Mouse (Mus musculus): ENCODE measurements around the gene Cops2. TPM values are rescaled to one million over a fixed set of nuclear protein-coding genes. Genes with fewer than 3 reads are reported as not detected.

Gene Cops2
- polyA plus RNA-seq, 1 experiment from 2014 or later = 85.9 TPM

GRCm38 (mm10) chr2:125801947-125802346 is 57.0 kb downstream of the Cops2 start:
- 84% methylated on average over 4 of the region's 4 CpGs for WGBS
- no peaks in the 10 kb centered on the region for H3K36me3 ChIP-seq (ENCODE audit: insufficient read depth)
- no peaks in the 10 kb centered on the region for H3K27me3 ChIP-seq (ENCODE audit: insufficient read depth, low read length)
- ATAC-seq (ENCODE audit: insufficient read depth) (no peak), DNase-seq (no peak)
- peaks cover 2% of the 10 kb centered on the region; the same call in 1 of the 2 replicates for H3K4me1 ChIP-seq (ENCODE audit: insufficient read depth)
- no peak overlapping the region for H3K4me2 ChIP-seq
- H3K9me3 ChIP-seq (ENCODE audit: low read depth, low read length) = no peaks in the 10 kb centered on the region
- H3K4me3 ChIP-seq (ENCODE audit: low read depth, low read length) = no peak overlapping the region
- no peak overlapping the region for H3K27ac ChIP-seq (ENCODE audit: low read depth)
- TF ChIP-seq CTCF (IDR thresholded peaks at IDR 0.05; ENCODE audit: low read depth) = no peak
- H3K9ac ChIP-seq = no peak overlapping the region

GRCm38 (mm10) chr2:125801038-125801437 is 57.9 kb downstream of the Cops2 start:
- no peak overlapping the region for H3K27ac ChIP-seq (ENCODE audit: low read depth)
- H3K36me3 ChIP-seq (ENCODE audit: insufficient read depth) = no peaks in the 10 kb centered on the region
- peak overlapping the region; percentile 28 for H3K4me2 ChIP-seq
- no peak overlapping the region for H3K9ac ChIP-seq
- ATAC-seq (ENCODE audit: insufficient read depth) (no peak), DNase-seq (peak; percentile 34)
- no peaks in the 10 kb centered on the region for H3K27me3 ChIP-seq (ENCODE audit: insufficient read depth, low read length)
- no peak overlapping the region; the same call in 1 of the 2 replicates for H3K4me3 ChIP-seq (ENCODE audit: low read depth, low read length)
- H3K9me3 ChIP-seq (ENCODE audit: low read depth, low read length) = no peaks in the 10 kb centered on the region
- peaks cover 2% of the 10 kb centered on the region; the same call in 1 of the 2 replicates for H3K4me1 ChIP-seq (ENCODE audit: insufficient read depth)
- TF ChIP-seq CTCF (IDR thresholded peaks at IDR 0.05; ENCODE audit: low read depth) = no peak
- 13% methylated on average over 8 of the region's 8 CpGs for WGBS

- Histone ChIP-seq H3K27me3 (ENCODE audit: insufficient read depth, low read length) (no peaks in the 10 kb centered on the region), H3K36me3 (ENCODE audit: insufficient read depth) (no peaks in the 10 kb centered on the region), H3K9me3 (ENCODE audit: low read depth, low read length) (no peaks in the 10 kb centered on the region), H3K27ac (ENCODE audit: low read depth) (no peak overlapping the region), H3K4me3 (ENCODE audit: low read depth, low read length) (no peak overlapping the region), H3K9ac (no peak overlapping the region), H3K4me1 (ENCODE audit: insufficient read depth) (peaks cover 2% of the 10 kb centered on the region; the same call in 1 of the 2 replicates), H3K4me2 (peak overlapping the region; percentile 28; the same call in 1 of the 2 replicates)
- 46% methylated on average over 4 of the region's 4 CpGs for WGBS
- DNase-seq (no peak), ATAC-seq (ENCODE audit: insufficient read depth) (no peak)
- TF ChIP-seq CTCF (IDR thresholded peaks at IDR 0.05; ENCODE audit: low read depth) = no peak
Observed at GRCm38 (mm10) chr2:125800428-125800827, 58.5 kb downstream of the Cops2 start.

GRCm38 (mm10) chr2:125797872-125798271 is 61.1 kb downstream of the Cops2 start:
- no peak for TF ChIP-seq CTCF (IDR thresholded peaks at IDR 0.05; ENCODE audit: low read depth)
- peaks cover 2% of the 10 kb centered on the region; the same call in 1 of the 2 replicates for H3K4me1 ChIP-seq (ENCODE audit: insufficient read depth)

GRCm38 (mm10) chr2:125795118-125795517 is 63.8 kb downstream of the Cops2 start:
- H3K4me1 ChIP-seq (ENCODE audit: insufficient read depth) = no peaks in the 10 kb centered on the region
- 52% methylated on average over 2 of the region's 2 CpGs for WGBS
- no peak for TF ChIP-seq CTCF (IDR thresholded peaks at IDR 0.05; ENCODE audit: low read depth)
- H3K9me3 ChIP-seq (ENCODE audit: low read depth, low read length) = no peaks in the 10 kb centered on the region
- H3K9ac ChIP-seq = no peak overlapping the region
- H3K27me3 ChIP-seq (ENCODE audit: insufficient read depth, low read length) = no peaks in the 10 kb centered on the region
- no peak overlapping the region for H3K4me3 ChIP-seq (ENCODE audit: low read depth, low read length)
- H3K36me3 ChIP-seq (ENCODE audit: insufficient read depth) = no peaks in the 10 kb centered on the region
- ATAC-seq (ENCODE audit: insufficient read depth) = no peak
- no peak overlapping the region for H3K27ac ChIP-seq (ENCODE audit: low read depth)
- H3K4me2 ChIP-seq = no peak overlapping the region
- DNase-seq = no peak

More at GRCm38 (mm10) chr2:125797872-125798271, 61.1 kb downstream of the Cops2 start:
- Histone ChIP-seq H3K9ac (no peak overlapping the region), H3K27me3 (ENCODE audit: insufficient read depth, low read length) (no peaks in the 10 kb centered on the region), H3K9me3 (ENCODE audit: low read depth, low read length) (no peaks in the 10 kb centered on the region), H3K27ac (ENCODE audit: low read depth) (no peak overlapping the region), H3K4me3 (ENCODE audit: low read depth, low read length) (no peak overlapping the region), H3K4me2 (no peak overlapping the region), H3K36me3 (ENCODE audit: insufficient read depth) (no peaks in the 10 kb centered on the region)
- DNase-seq (no peak), ATAC-seq (ENCODE audit: insufficient read depth) (no peak)

- H3K27ac ChIP-seq (ENCODE audit: low read depth) = no peak overlapping the region
- DNase-seq (no peak), ATAC-seq (ENCODE audit: insufficient read depth) (no peak)
- H3K4me2 ChIP-seq = no peak overlapping the region
- no peaks in the 10 kb centered on the region for H3K4me1 ChIP-seq (ENCODE audit: insufficient read depth)
- no peaks in the 10 kb centered on the region for H3K36me3 ChIP-seq (ENCODE audit: insufficient read depth)
- TF ChIP-seq CTCF (IDR thresholded peaks at IDR 0.05; ENCODE audit: low read depth) = no peak
- H3K27me3 ChIP-seq (ENCODE audit: insufficient read depth, low read length) = no peaks in the 10 kb centered on the region
- H3K9ac ChIP-seq = no peak overlapping the region
- 52% methylated on average over 2 of the region's 2 CpGs for WGBS
- H3K9me3 ChIP-seq (ENCODE audit: low read depth, low read length) = no peaks in the 10 kb centered on the region
- no peak overlapping the region for H3K4me3 ChIP-seq (ENCODE audit: low read depth, low read length)
Observed at GRCm38 (mm10) chr2:125794166-125794565, 64.8 kb downstream of the Cops2 start.

- ATAC-seq (ENCODE audit: insufficient read depth) = no peak
- H3K4me3 ChIP-seq (ENCODE audit: low read depth, low read length) = no peak overlapping the region
- no peaks in the 10 kb centered on the region for H3K36me3 ChIP-seq (ENCODE audit: insufficient read depth)
- no peaks in the 10 kb centered on the region for H3K27me3 ChIP-seq (ENCODE audit: insufficient read depth, low read length)
- no peak for TF ChIP-seq CTCF (IDR thresholded peaks at IDR 0.05; ENCODE audit: low read depth)
- DNase-seq = no peak
- no peaks in the 10 kb centered on the region for H3K9me3 ChIP-seq (ENCODE audit: low read depth, low read length)
- H3K27ac ChIP-seq (ENCODE audit: low read depth) = 0 out of 2 replicates have a peak overlapping the region, but pooled peaks have one; percentile 46
- 76% methylated on average over 11 of the region's 11 CpGs for WGBS
- no peak overlapping the region for H3K9ac ChIP-seq
- H3K4me1 ChIP-seq (ENCODE audit: insufficient read depth) = no peaks in the 10 kb centered on the region
- no peak overlapping the region for H3K4me2 ChIP-seq
Observed at GRCm38 (mm10) chr2:125792879-125793261, 66.1 kb downstream of the Cops2 start.

Measured in lung, embryonic 14.5 days (tissue).